25 mouse cellular contexts compared by ENCODE assay signal in the genomic region with DNA sequence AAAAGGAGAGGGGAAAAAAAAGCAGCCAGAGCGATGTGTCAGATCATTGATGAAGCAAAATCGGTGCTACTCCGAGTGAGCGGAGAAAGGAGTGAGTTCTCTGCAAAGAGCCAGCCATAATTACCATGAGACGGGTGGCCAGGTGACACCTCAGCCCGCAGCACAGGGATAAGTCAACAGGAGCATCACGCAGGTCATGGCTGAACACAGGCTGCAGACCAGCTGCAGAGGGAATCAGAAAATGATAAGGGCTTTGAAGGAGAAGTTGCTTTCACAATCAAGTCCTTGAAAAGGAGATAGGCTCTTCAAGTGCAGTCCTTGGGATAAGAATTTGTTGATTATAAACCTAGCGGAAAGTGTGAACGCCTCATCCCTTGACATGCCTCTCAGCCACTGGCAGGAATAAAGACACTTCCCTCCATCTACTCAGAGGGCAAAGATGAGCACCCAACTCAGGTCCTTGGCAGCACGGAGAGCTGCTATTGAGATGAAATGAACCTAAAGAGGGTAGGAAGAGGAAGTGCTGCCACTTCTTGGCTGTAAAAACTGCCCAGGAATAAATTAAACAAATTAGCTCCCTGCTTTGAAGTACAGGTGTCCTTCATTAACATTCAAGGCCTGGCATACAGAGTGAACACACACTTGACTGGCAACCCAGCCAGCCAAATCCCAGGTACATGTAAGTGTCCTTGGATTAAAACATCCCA.
DNase-seq lines count a peak whose midpoint lies in the region; ATAC-seq and TF ChIP-seq lines count a peak whose summit lies in the region.
"Had no signal": no experiment of that assay in that cellular context is flagged by ENCODE, and none has a peak within 500 bp of the region (broad histone marks: within the 10 kb centered on the region; RNA-seq: fewer than 3 reads in every experiment).

No protein-coding gene starts in this region.

- no peak overlapping the region for H3K4me3 ChIP-seq in heart, embryonic 12.5 days
- no peak overlapping the region for H3K4me3 ChIP-seq in heart, embryonic 11.5 days (ENCODE audit: low read depth, low read length)
- no peak overlapping the region for H3K4me3 ChIP-seq in midbrain, embryonic 15.5 days
- no peak overlapping the region for H3K4me3 ChIP-seq in midbrain, postnatal 0 days (ENCODE audit: low read depth, low read length)
- H3K4me3 ChIP-seq in testis, adult 2 months (ENCODE audit: control insufficient read depth, low read depth, low read length): no peak overlapping the region
- H3K4me3 ChIP-seq: embryonic facial prominence, embryonic 10.5 days; hindbrain, embryonic 12.5 days; limb, embryonic 13.5 days; liver, embryonic 12.5 days; megakaryocyte, embryonic 14.5 days; neural tube, embryonic 12.5 days had no signal

- no peaks in the 10 kb centered on the region for H3K9me3 ChIP-seq in heart, embryonic 12.5 days (replicated peaks)
- no peaks in the 10 kb centered on the region for H3K9me3 ChIP-seq in heart, embryonic 11.5 days (replicated peaks; ENCODE audit: control insufficient read depth, low read length)
- no peaks in the 10 kb centered on the region for H3K9me3 ChIP-seq in midbrain, embryonic 15.5 days
- no peaks in the 10 kb centered on the region for H3K9me3 ChIP-seq in midbrain, postnatal 0 days (ENCODE audit: low read length)
- H3K9me3 ChIP-seq: embryonic facial prominence, embryonic 10.5 days; hindbrain, embryonic 12.5 days; limb, embryonic 13.5 days; liver, embryonic 12.5 days; megakaryocyte, embryonic 14.5 days; neural tube, embryonic 12.5 days had no signal

- H3K9ac ChIP-seq in heart, embryonic 12.5 days: no peak overlapping the region
- H3K9ac ChIP-seq in heart, embryonic 11.5 days (ENCODE audit: low read depth, low read length): no peak overlapping the region
- H3K9ac ChIP-seq in midbrain, embryonic 15.5 days: no peak overlapping the region
- H3K9ac ChIP-seq in midbrain, postnatal 0 days (replicated peaks; ENCODE audit: low read length, poor library complexity, severe bottlenecking): no peak overlapping the region
- H3K9ac ChIP-seq: forebrain, postnatal 0 days; hindbrain, embryonic 12.5 days; limb, embryonic 13.5 days; liver, embryonic 12.5 days; neural tube, embryonic 12.5 days had no signal

- H3K36me3 ChIP-seq in heart, embryonic 12.5 days: no peaks in the 10 kb centered on the region
- H3K36me3 ChIP-seq in heart, embryonic 11.5 days (ENCODE audit: control insufficient read depth, insufficient read depth, low read length): no peaks in the 10 kb centered on the region
- no peaks in the 10 kb centered on the region for H3K36me3 ChIP-seq in midbrain, embryonic 15.5 days (replicated peaks)
- no peaks in the 10 kb centered on the region for H3K36me3 ChIP-seq in midbrain, postnatal 0 days (ENCODE audit: insufficient read depth, low read length)
- no peaks in the 10 kb centered on the region for H3K36me3 ChIP-seq in testis, adult 2 months (ENCODE audit: control insufficient read depth, insufficient read depth, low read length)
- H3K36me3 ChIP-seq: embryonic facial prominence, embryonic 10.5 days; hindbrain, embryonic 12.5 days; limb, embryonic 13.5 days; liver, embryonic 12.5 days; neural tube, embryonic 12.5 days had no signal

- WGBS in heart, embryonic 12.5 days: 28% methylated on average over 10 of the region's 10 CpGs
- 29% methylated on average over 10 of the region's 10 CpGs for WGBS in heart, embryonic 11.5 days (ENCODE audit: insufficient replicate concordance)
- 71% methylated on average over 10 of the region's 10 CpGs for WGBS in midbrain, embryonic 15.5 days
- 78% methylated on average over 10 of the region's 10 CpGs for WGBS in midbrain, postnatal 0 days

- no peak for DNase-seq in midbrain, postnatal 0 days (ENCODE audit: low spot score)
- DNase-seq in testis, postnatal 14 days (ENCODE audit: low spot score): no peak
- DNase-seq in testis, postnatal 10 days (ENCODE audit: low spot score): peak; percentile 30
- DNase-seq in cerebellum, adult 8-10 months: no peak
- DNase-seq: cerebellum, postnatal 10 days; forebrain, postnatal 0 days; gastrocnemius, postnatal 25 days; heart, postnatal 10 days; kidney, postnatal 25 days; layer of hippocampus, postnatal 36 days; lung, adult 18-20 months; lung, postnatal 14 days; thymus, postnatal 14 days had no signal

- ATAC-seq in heart, embryonic 12.5 days (ENCODE audit: insufficient number of reproducible peaks, low FRiP score): no peak
- ATAC-seq in heart, embryonic 11.5 days (replicated peaks; ENCODE audit: insufficient number of reproducible peaks, low FRiP score, low TSS enrichment): no peak
- ATAC-seq in midbrain, embryonic 15.5 days (replicated peaks): 0 out of 2 replicates have a peak, but pooled peaks have one; percentile 34
- no peak for ATAC-seq in midbrain, postnatal 0 days (ENCODE audit: low FRiP score)
- ATAC-seq: forebrain, postnatal 0 days; intestine, postnatal 0 days; liver, embryonic 12.5 days had no signal

- H3K4me2 ChIP-seq in heart, embryonic 12.5 days: 0 out of 2 replicates have a peak overlapping the region, but pooled peaks have one; percentile 20
- no peak overlapping the region; the same call in 1 of the 2 replicates for H3K4me2 ChIP-seq in heart, embryonic 11.5 days
- no peak overlapping the region for H3K4me2 ChIP-seq in midbrain, embryonic 15.5 days
- no peak overlapping the region for H3K4me2 ChIP-seq in midbrain, postnatal 0 days (ENCODE audit: low read depth, low read length, poor library complexity, severe bottlenecking)
- H3K4me2 ChIP-seq: hindbrain, embryonic 12.5 days; limb, embryonic 13.5 days; liver, embryonic 12.5 days; neural tube, embryonic 12.5 days had no signal

- no peak overlapping the region for H3K27ac ChIP-seq in heart, embryonic 12.5 days (ENCODE audit: poor library complexity, severe bottlenecking)
- H3K27ac ChIP-seq in heart, embryonic 11.5 days (ENCODE audit: low read depth, low read length): no peak overlapping the region
- H3K27ac ChIP-seq in midbrain, embryonic 15.5 days: no peak overlapping the region
- H3K27ac ChIP-seq in midbrain, postnatal 0 days (ENCODE audit: low read depth, low read length): no peak overlapping the region
- H3K27ac ChIP-seq in testis, adult 2 months (ENCODE audit: control insufficient read depth, insufficient read depth, low read depth, low read length): 0 out of 2 replicates have a peak overlapping the region, but pooled peaks have one; percentile 47
- H3K27ac ChIP-seq: embryonic facial prominence, embryonic 10.5 days; hindbrain, embryonic 12.5 days; limb, embryonic 13.5 days; liver, embryonic 12.5 days; neural tube, embryonic 12.5 days; stomach, postnatal 0 days had no signal

- peaks cover 2% of the 10 kb centered on the region; the same call in 1 of the 2 replicates for H3K27me3 ChIP-seq in heart, embryonic 12.5 days (replicated peaks)
- H3K27me3 ChIP-seq in heart, embryonic 11.5 days (ENCODE audit: control insufficient read depth, insufficient read depth, low read length): peaks cover 11% of the 10 kb centered on the region
- H3K27me3 ChIP-seq in midbrain, embryonic 15.5 days (replicated peaks): no peaks in the 10 kb centered on the region
- H3K27me3 ChIP-seq in midbrain, postnatal 0 days (ENCODE audit: insufficient read depth, low read length): no peaks in the 10 kb centered on the region
- no peaks in the 10 kb centered on the region for H3K27me3 ChIP-seq in testis, adult 2 months (ENCODE audit: control insufficient read depth, insufficient read depth, low read length)
- H3K27me3 ChIP-seq: hindbrain, embryonic 12.5 days; limb, embryonic 13.5 days; liver, embryonic 12.5 days; megakaryocyte, embryonic 14.5 days; neural tube, embryonic 12.5 days had no signal

- H3K4me1 ChIP-seq in heart, embryonic 12.5 days (replicated peaks): peaks cover 3% of the 10 kb centered on the region; the same call in 1 of the 2 replicates
- H3K4me1 ChIP-seq in heart, embryonic 11.5 days (ENCODE audit: control insufficient read depth, insufficient read depth, low read length): peaks cover 2% of the 10 kb centered on the region; the same call in 1 of the 2 replicates
- H3K4me1 ChIP-seq in midbrain, embryonic 15.5 days: peaks cover 5% of the 10 kb centered on the region
- H3K4me1 ChIP-seq in midbrain, postnatal 0 days (ENCODE audit: insufficient read depth, low read length): no peaks in the 10 kb centered on the region
- H3K4me1 ChIP-seq in testis, adult 2 months (ENCODE audit: control insufficient read depth, insufficient read depth, low read length): no peaks in the 10 kb centered on the region
- H3K4me1 ChIP-seq: limb, embryonic 13.5 days; liver, embryonic 12.5 days; megakaryocyte, embryonic 14.5 days; neural tube, embryonic 12.5 days had no signal

- no peak for TF ChIP-seq CTCF in midbrain, postnatal 0 days (IDR thresholded peaks at IDR 0.05)
- no peak for TF ChIP-seq CTCF in testis, adult 2 months (IDR thresholded peaks at IDR 0.05; ENCODE audit: control insufficient read depth, insufficient read depth, insufficient replicate concordance, low read depth, low read length)

- no peak for TF ChIP-seq POLR2A in testis, adult 2 months (IDR thresholded peaks at IDR 0.05; ENCODE audit: control insufficient read depth, low read depth, low read length)
